ENCODE assay signal across 12 mouse cellular contexts in genomic region chr14:25346813-25347610, GRCm38 (mm10).
A peak's percentile ranks its signal among the peaks of the same experiment; 100 is the strongest.
DNase-seq lines count a peak whose midpoint lies in the region; ATAC-seq lines count a peak whose summit lies in the region.
"Had no signal": no experiment of that assay in that cellular context is flagged by ENCODE, and none has a peak within 500 bp of the region (broad histone marks: within the 10 kb centered on the region; RNA-seq: fewer than 3 reads in every experiment).

No protein-coding gene starts in this region.

- 72% methylated on average over 7 of the region's 7 CpGs for WGBS in forebrain, embryonic 14.5 days
- WGBS in forebrain, embryonic 16.5 days: 63% methylated on average over 7 of the region's 7 CpGs
- WGBS in limb, embryonic 12.5 days: 73% methylated on average over 7 of the region's 7 CpGs

- no peak overlapping the region for H3K4me2 ChIP-seq in forebrain, embryonic 14.5 days (ENCODE audit: low read length)
- no peak overlapping the region for H3K4me2 ChIP-seq in forebrain, embryonic 16.5 days (ENCODE audit: low read length)
- H3K4me2 ChIP-seq in limb, embryonic 12.5 days: no peak overlapping the region
- H3K4me2 ChIP-seq: lung, embryonic 15.5 days had no signal

- H3K4me1 ChIP-seq in forebrain, embryonic 14.5 days (ENCODE audit: control insufficient read depth, insufficient read depth, low read length): peaks cover 10% of the 10 kb centered on the region; the same call in 1 of the 2 replicates
- H3K4me1 ChIP-seq in forebrain, embryonic 16.5 days (replicated peaks; ENCODE audit: control insufficient read depth, insufficient read depth, low read length): peaks cover 12% of the 10 kb centered on the region
- H3K4me1 ChIP-seq in limb, embryonic 12.5 days (replicated peaks): peaks cover 58% of the 10 kb centered on the region

- H3K27ac ChIP-seq in forebrain, embryonic 14.5 days (ENCODE audit: low read depth, low read length): no peak overlapping the region
- no peak overlapping the region for H3K27ac ChIP-seq in forebrain, embryonic 16.5 days (ENCODE audit: low read length)
- 0 out of 2 replicates have a peak overlapping the region, but pooled peaks have one; percentile 4 for H3K27ac ChIP-seq in limb, embryonic 12.5 days
- H3K27ac ChIP-seq: lung, embryonic 15.5 days had no signal

- no peak overlapping the region for H3K9ac ChIP-seq in forebrain, embryonic 14.5 days (ENCODE audit: low read length)
- H3K9ac ChIP-seq in forebrain, embryonic 16.5 days (replicated peaks; ENCODE audit: low read depth, low read length): no peak overlapping the region
- no peak overlapping the region for H3K9ac ChIP-seq in limb, embryonic 12.5 days (replicated peaks)
- H3K9ac ChIP-seq: lung, embryonic 15.5 days had no signal

- no peaks in the 10 kb centered on the region for H3K9me3 ChIP-seq in forebrain, embryonic 14.5 days (replicated peaks; ENCODE audit: control insufficient read depth, low read length)
- H3K9me3 ChIP-seq in forebrain, embryonic 16.5 days (ENCODE audit: control insufficient read depth, low read length): no peaks in the 10 kb centered on the region
- H3K9me3 ChIP-seq in limb, embryonic 12.5 days: no peaks in the 10 kb centered on the region
- H3K9me3 ChIP-seq: lung, embryonic 15.5 days had no signal

- no peak for ATAC-seq in forebrain, embryonic 14.5 days
- ATAC-seq in forebrain, embryonic 16.5 days: no peak
- no peak for ATAC-seq in limb, embryonic 12.5 days (ENCODE audit: insufficient number of reproducible peaks, insufficient read depth, low FRiP score, low TSS enrichment, low read depth)
- ATAC-seq: activated CD4-positive, CD25-positive, alpha-beta regulatory T cell, adult 4 months had no signal

- H3K36me3 ChIP-seq in forebrain, embryonic 14.5 days (ENCODE audit: control insufficient read depth, insufficient read depth, low read length): no peaks in the 10 kb centered on the region
- H3K36me3 ChIP-seq in forebrain, embryonic 16.5 days (ENCODE audit: control insufficient read depth, insufficient read depth): no peaks in the 10 kb centered on the region
- no peaks in the 10 kb centered on the region for H3K36me3 ChIP-seq in limb, embryonic 12.5 days
- H3K36me3 ChIP-seq: lung, embryonic 15.5 days had no signal

- H3K27me3 ChIP-seq in forebrain, embryonic 14.5 days (replicated peaks; ENCODE audit: control insufficient read depth, insufficient read depth, low read length): no peaks in the 10 kb centered on the region
- H3K27me3 ChIP-seq in forebrain, embryonic 16.5 days (replicated peaks; ENCODE audit: control insufficient read depth, insufficient read depth, low read length): no peaks in the 10 kb centered on the region
- no peaks in the 10 kb centered on the region for H3K27me3 ChIP-seq in limb, embryonic 12.5 days
- H3K27me3 ChIP-seq: lung, embryonic 15.5 days had no signal

- DNase-seq in forebrain, embryonic 14.5 days (ENCODE audit: low spot score): peak; percentile 50
- peak; percentile 47 to 84 for DNase-seq in layer of hippocampus, adult 18-20 months (ENCODE audit: low spot score in 2 of 2)
- DNase-seq in layer of hippocampus, postnatal 10 days (ENCODE audit: low spot score in 2 of 2): no peak
- DNase-seq in cerebellum, adult 9-10 months: peak; percentile 89
- DNase-seq in urinary bladder, postnatal 25 days (ENCODE audit: low spot score): no peak
- no peak for DNase-seq in spleen, postnatal 4 days (ENCODE audit: low spot score in 2 of 2)
- DNase-seq: thymus, postnatal 25 days had no signal

- H3K4me3 ChIP-seq in forebrain, embryonic 14.5 days (ENCODE audit: low read depth, low read length): no peak overlapping the region
- H3K4me3 ChIP-seq in forebrain, embryonic 16.5 days (replicated peaks; ENCODE audit: low read length): no peak overlapping the region
- H3K4me3 ChIP-seq in limb, embryonic 12.5 days (replicated peaks): no peak overlapping the region
- H3K4me3 ChIP-seq: erythroblast, embryonic 14.5 days; lung, embryonic 15.5 days had no signal

Comparison
In these comparisons a context has a peak if more than half of its experiments do, and no peak if none do; other contexts are left out.
1. DNase-seq: peak in forebrain, embryonic 14.5 days (single experiment), layer of hippocampus, adult 18-20 months (2 of 2) and cerebellum, adult 9-10 months (single experiment); none in layer of hippocampus, postnatal 10 days (0 of 2), urinary bladder, postnatal 25 days (single experiment) and spleen, postnatal 4 days (0 of 2).